Comparison of ENCODE assay signal across 11 mouse cellular contexts in genomic region chr2:3172656-3173055, GRCm38 (mm10). TPM values are rescaled to one million over a fixed set of nuclear protein-coding genes. Genes with fewer than 3 reads are reported as not detected.
DNase-seq lines count a peak whose midpoint lies in the region; ATAC-seq and TF ChIP-seq lines count a peak whose summit lies in the region.
"Had no signal": no experiment of that assay in that cellular context is flagged by ENCODE, and none has a peak within 500 bp of the region (broad histone marks: within the 10 kb centered on the region; RNA-seq: fewer than 3 reads in every experiment).

No protein-coding gene starts in this region.

- 31% methylated on average over 3 of the region's 3 CpGs for WGBS in heart, embryonic 11.5 days (ENCODE audit: insufficient replicate concordance)
- 76% methylated on average over 3 of the region's 3 CpGs for WGBS in midbrain, embryonic 14.5 days
- 92% methylated on average over 3 of the region's 3 CpGs for WGBS in midbrain, embryonic 10.5 days
- 69% methylated on average over 3 of the region's 3 CpGs for whole genome bisulfite sequencing in intestine, postnatal 0 days
- 81% methylated on average over 3 of the region's 3 CpGs for WGBS in kidney, embryonic 14.5 days

- peaks cover 52% of the 10 kb centered on the region for H3K4me1 ChIP-seq in heart, embryonic 11.5 days (ENCODE audit: control insufficient read depth, insufficient read depth, low read length)
- peaks cover 24% of the 10 kb centered on the region for H3K4me1 ChIP-seq in midbrain, embryonic 14.5 days (ENCODE audit: control insufficient read depth, insufficient read depth, low read length)
- H3K4me1 ChIP-seq in midbrain, embryonic 10.5 days: peaks cover 3% of the 10 kb centered on the region; the same call in 1 of the 2 replicates
- peaks cover 5% of the 10 kb centered on the region; the same call in 1 of the 2 replicates for H3K4me1 ChIP-seq in intestine, postnatal 0 days (replicated peaks; ENCODE audit: control insufficient read depth, insufficient read depth, low read length)
- no peaks in the 10 kb centered on the region; the same call in 1 of the 2 replicates for H3K4me1 ChIP-seq in kidney, embryonic 14.5 days (ENCODE audit: control insufficient read depth, insufficient read depth, low read length)

- intact Hi-C loops in heart, postnatal 14 days (cut with DNase I): loop anchor here (2.0 kb wide), 1 partner anchor 54 kb away; no protein-coding TSS in a partner anchor

- H3K4me2 ChIP-seq in heart, embryonic 11.5 days: no peak overlapping the region
- no peak overlapping the region for H3K4me2 ChIP-seq in midbrain, embryonic 14.5 days (ENCODE audit: low read length)
- no peak overlapping the region for H3K4me2 ChIP-seq in intestine, postnatal 0 days (replicated peaks; ENCODE audit: low read depth)
- no peak overlapping the region for H3K4me2 ChIP-seq in kidney, embryonic 14.5 days (replicated peaks; ENCODE audit: low read depth, low read length)

- no peaks in the 10 kb centered on the region for H3K9me3 ChIP-seq in heart, embryonic 11.5 days (replicated peaks; ENCODE audit: control insufficient read depth, low read length)
- no peaks in the 10 kb centered on the region for H3K9me3 ChIP-seq in midbrain, embryonic 14.5 days (ENCODE audit: control insufficient read depth, low read length)
- H3K9me3 ChIP-seq in midbrain, embryonic 10.5 days (replicated peaks): no peaks in the 10 kb centered on the region; the same call in 1 of the 2 replicates
- no peaks in the 10 kb centered on the region for H3K9me3 ChIP-seq in intestine, postnatal 0 days (ENCODE audit: control insufficient read depth)
- no peaks in the 10 kb centered on the region for H3K9me3 ChIP-seq in kidney, embryonic 14.5 days (ENCODE audit: control insufficient read depth, low read length)

- H3K27me3 ChIP-seq in heart, embryonic 11.5 days (ENCODE audit: control insufficient read depth, insufficient read depth, low read length): no peaks in the 10 kb centered on the region
- no peaks in the 10 kb centered on the region for H3K27me3 ChIP-seq in midbrain, embryonic 14.5 days (ENCODE audit: control insufficient read depth, insufficient read depth, low read length)
- H3K27me3 ChIP-seq in midbrain, embryonic 10.5 days (ENCODE audit: low read depth, poor library complexity, severe bottlenecking): no peaks in the 10 kb centered on the region
- no peaks in the 10 kb centered on the region for H3K27me3 ChIP-seq in intestine, postnatal 0 days (replicated peaks; ENCODE audit: control insufficient read depth, insufficient read depth, low read length)
- H3K27me3 ChIP-seq in kidney, embryonic 14.5 days (ENCODE audit: control insufficient read depth, insufficient read depth, low read length): no peaks in the 10 kb centered on the region
- H3K27me3 ChIP-seq: CH12.LX had no signal

- H3K36me3 ChIP-seq in heart, embryonic 11.5 days (ENCODE audit: control insufficient read depth, insufficient read depth, low read length): no peaks in the 10 kb centered on the region
- H3K36me3 ChIP-seq in midbrain, embryonic 14.5 days (ENCODE audit: control insufficient read depth, insufficient read depth, low read length): no peaks in the 10 kb centered on the region
- H3K36me3 ChIP-seq in midbrain, embryonic 10.5 days: no peaks in the 10 kb centered on the region
- H3K36me3 ChIP-seq in intestine, postnatal 0 days (ENCODE audit: control insufficient read depth, insufficient read depth): no peaks in the 10 kb centered on the region
- H3K36me3 ChIP-seq in kidney, embryonic 14.5 days (ENCODE audit: control insufficient read depth, insufficient read depth, low read length): no peaks in the 10 kb centered on the region

- no peak for TF ChIP-seq CTCF in intestine, postnatal 0 days (IDR thresholded peaks at IDR 0.05; ENCODE audit: low read depth)

- peak overlapping the region; percentile 81 for H3K27ac ChIP-seq in heart, embryonic 11.5 days (ENCODE audit: low read depth, low read length)
- no peak overlapping the region for H3K27ac ChIP-seq in midbrain, embryonic 14.5 days (replicated peaks; ENCODE audit: low read depth, low read length)
- H3K27ac ChIP-seq in midbrain, embryonic 10.5 days (replicated peaks): no peak overlapping the region
- no peak overlapping the region for H3K27ac ChIP-seq in intestine, postnatal 0 days (ENCODE audit: low read depth, low read length)
- no peak overlapping the region for H3K27ac ChIP-seq in kidney, embryonic 14.5 days (ENCODE audit: low read depth, low read length)

- 0 out of 2 replicates have a peak, but pooled peaks have one; percentile 31 for ATAC-seq in heart, embryonic 11.5 days (replicated peaks; ENCODE audit: insufficient number of reproducible peaks, low FRiP score, low TSS enrichment)
- no peak for ATAC-seq in midbrain, embryonic 14.5 days (ENCODE audit: low FRiP score, low TSS enrichment)
- ATAC-seq in intestine, postnatal 0 days: no peak
- no peak for ATAC-seq in kidney, embryonic 14.5 days (ENCODE audit: low FRiP score, low TSS enrichment)

- no peak overlapping the region for H3K9ac ChIP-seq in heart, embryonic 11.5 days (ENCODE audit: low read depth, low read length)
- 0 out of 2 replicates have a peak overlapping the region, but pooled peaks have one; percentile 13 for H3K9ac ChIP-seq in midbrain, embryonic 14.5 days (replicated peaks; ENCODE audit: low read length)
- no peak overlapping the region for H3K9ac ChIP-seq in intestine, postnatal 0 days (ENCODE audit: low read depth, low read length)
- H3K9ac ChIP-seq in kidney, embryonic 14.5 days (ENCODE audit: low read depth, low read length): no peak overlapping the region

- no peak overlapping the region for H3K4me3 ChIP-seq in heart, embryonic 11.5 days (ENCODE audit: low read depth, low read length)
- H3K4me3 ChIP-seq in midbrain, embryonic 14.5 days (replicated peaks; ENCODE audit: low read depth, low read length): no peak overlapping the region
- H3K4me3 ChIP-seq in midbrain, embryonic 10.5 days: no peak overlapping the region
- no peak overlapping the region for H3K4me3 ChIP-seq in intestine, postnatal 0 days (ENCODE audit: low read depth, low read length)
- no peak overlapping the region for H3K4me3 ChIP-seq in kidney, embryonic 14.5 days (ENCODE audit: low read length)

- DNase-seq in heart, postnatal 14 days: no peak
- DNase-seq in midbrain, embryonic 14.5 days: no peak
- DNase-seq in midbrain, embryonic 10.5 days (ENCODE audit: low spot score): no peak
- peak; percentile 47 to 62 for DNase-seq in frontal cortex, postnatal 10 days (ENCODE audit: low spot score in 2 of 2)
- peak; percentile 78 to 89 for DNase-seq in right cerebral cortex, postnatal 10 days (ENCODE audit: low spot score in 2 of 2)
- DNase-seq: lung, postnatal 10 days; spleen, adult 18-20 months had no signal

RNA-seq across cellular contexts. Expression of gene Fam171a1, which starts 58.6 kb away (rescaled TPM):
- polyA plus RNA-seq in heart, embryonic 11.5 days (2014; fragmentation: Nextera tagmentation; extraction: Ambion mirVana): 27.4 and 35.1 TPM in 2 replicates
- 10 to 100 TPM; 20.9 to 22.4 TPM for total RNA-seq in heart, postnatal 14 days (2021)
- polyA plus RNA-seq in midbrain, embryonic 14.5 days (2014; fragmentation: Nextera tagmentation; extraction: Ambion mirVana): 30.3 and 50.9 TPM in 2 replicates
- polyA plus RNA-seq in midbrain, embryonic 10.5 days (2016; fragmentation: Nextera tagmentation; extraction: Ambion mirVana): 38.7 and 45.8 TPM in 2 replicates
- 8.4 and 8.6 TPM in 2 replicates for polyA plus RNA-seq in intestine, postnatal 0 days (2015; fragmentation: Nextera tagmentation; extraction: Ambion mirVana)
- 24.3 and 55.7 TPM in 2 replicates for polyA plus RNA-seq in kidney, embryonic 14.5 days (2014; fragmentation: Nextera tagmentation; extraction: Ambion mirVana)

Comparison
In these comparisons a context has a peak if more than half of its experiments do, and no peak if none do; other contexts are left out.
1. DNase-seq: peak in frontal cortex, postnatal 10 days (2 of 2) and right cerebral cortex, postnatal 10 days (2 of 2); none in heart, postnatal 14 days (0 of 2), midbrain, embryonic 14.5 days (single experiment) and midbrain, embryonic 10.5 days (single experiment).